Mouse (Mus musculus): ENCODE measurements at regions not wholly inside any gene's neighbourhood (a gene's known extent, or its start where the extent isn't known, plus 50 kb on each side); places are given as distances from the start of the nearest gene placed in this dataset.

- TF ChIP-seq CTCF (conservative IDR thresholded peaks at IDR 0.05; ENCODE audit: insufficient read depth, insufficient read length, low read depth, low read length) (no peak), POLR2A (IDR thresholded peaks at IDR 0.05; ENCODE audit: low read depth, low read length) (no peak)
Measured at GRCm38 (mm10) chr9:122437464-122437863, 86.1 kb downstream of the Abhd5 start.

Data from kidney, adult 2 months (tissue).